Mouse (Mus musculus) liver, embryonic 14.5 days (tissue): ENCODE results near the gene Fgfr2. TPM values are rescaled to one million over a fixed set of nuclear protein-coding genes. Genes with fewer than 3 reads are reported as not detected.

Source experiments
- ATAC-seq: fragments of 200-750 bp; cut with Nextera tagmentation; 2 replicates; pipeline ENCODE4 v1.8.0; 2017; ENCODE audit warnings: moderate number of reproducible peaks, mild to moderate bottlenecking, moderate library complexity; ENCODE audit not compliant: insufficient read depth
- DNase-seq, 3 experiments: peaks; one replicate each; pipeline ENCODE4 v3.0.0-alpha.2; 2012 to 2013; ENCODE audit warnings: low read depth in 3 of 3, low spot score in 3 of 3
- H3K27ac ChIP-seq: fragments of 300-500 bp; sonication (generic); 2 replicates; pipeline ENCODE4 v1.5.1; 2014; ENCODE audit warnings: moderate library complexity, mild to moderate bottlenecking, control low read depth, inconsistent platforms
- H3K27me3 ChIP-seq: fragments of 300-500 bp; sonication (generic); 2 replicates; pipeline ENCODE4 v1.6.1; 2014; ENCODE audit warnings: mild to moderate bottlenecking, low read length, moderate library complexity; ENCODE audit not compliant: control insufficient read depth, insufficient read depth
- H3K36me3 ChIP-seq: fragments of 300-500 bp; sonication (generic); replicated peaks from 2 replicates; pipeline ENCODE4 v1.6.1; 2014; ENCODE audit warnings: low read depth; ENCODE audit not compliant: control insufficient read depth, insufficient read depth
- H3K4me1 ChIP-seq, 2 experiments: fragments of 200-500 bp in 1 of 2; fragments of 300-500 bp in 1 of 2; sonication (generic) in 1 of 2; replicated peaks; 2 replicates each; pipeline ENCODE4 v1.6.1; 2012 to 2014; ENCODE audit warnings: antibody characterized with exemption in 1 of 2, inconsistent platforms in 1 of 2, low read length in 1 of 2; ENCODE audit not compliant: control insufficient read depth in 2 of 2, insufficient read depth in 2 of 2
- H3K4me2 ChIP-seq: fragments of 300-500 bp; sonication (generic); 2 replicates; pipeline ENCODE4 v1.6.1; 2014; ENCODE audit warnings: low read depth, mild to moderate bottlenecking, control low read depth, moderate library complexity
- H3K4me3 ChIP-seq, 2 experiments: fragments of 200-500 bp in 1 of 2; fragments of 300-500 bp in 1 of 2; sonication (generic) in 1 of 2; 2 replicates each; pipeline ENCODE4 v1.5.1; 2012 to 2014; ENCODE audit warnings: low read depth in 2 of 2, low read length in 2 of 2, mild to moderate bottlenecking in 2 of 2, control low read depth in 1 of 2, inconsistent platforms in 1 of 2, moderate library complexity in 1 of 2; ENCODE audit not compliant: insufficient read depth in 1 of 2
- H3K9ac ChIP-seq: fragments of 300-500 bp; sonication (generic); replicated peaks from 2 replicates; pipeline ENCODE4 v1.6.1; 2014; ENCODE audit warnings: mild to moderate bottlenecking, control low read depth, moderate library complexity
- H3K9me3 ChIP-seq: fragments of 300-500 bp; sonication (generic); 2 replicates; pipeline ENCODE4 v1.6.1; 2016; ENCODE audit warnings: low read length, mixed read lengths; ENCODE audit not compliant: control insufficient read depth
- CTCF ChIP-seq: IDR thresholded peaks from 2 replicates; pipeline ENCODE4 v1.5.1; 2016; ENCODE audit warnings: antibody characterized with exemption, low read depth, control low read depth
- EP300 ChIP-seq: IDR thresholded peaks from 2 replicates; pipeline ENCODE4 v1.6.1; 2016; ENCODE audit warnings: antibody characterized with exemption, low read depth
- WGBS: fragments of 180-500 bp; shearing (Covaris S2); extraction: QIAGEN DNeasy Blood & Tissue Kit; methylation state at CpG from one replicate; pipeline ENCODE4 v1.1.7; 2014; ENCODE audit not compliant: insufficient replicate concordance; 5-methylcytosine and 5-hydroxymethylcytosine counted together
- polyA plus RNA-seq, 2 experiments: library from polyadenylated mRNA; depleted of rRNA in 1 of 2; stranded (reverse) in 1 of 2; unstranded in 1 of 2; fragments of >200 nt; fragmentation: Nextera tagmentation in 1 of 2; extraction: Ambion mirVana in 1 of 2; gene quantifications; 2 replicates each; pipeline versions ENCODE4 v1.2.1 to v1.2.3; 2012 to 2014

Gene Fgfr2
- polyA plus RNA-seq, 2 experiments = 7.9 to 8.8 TPM

DNA sequence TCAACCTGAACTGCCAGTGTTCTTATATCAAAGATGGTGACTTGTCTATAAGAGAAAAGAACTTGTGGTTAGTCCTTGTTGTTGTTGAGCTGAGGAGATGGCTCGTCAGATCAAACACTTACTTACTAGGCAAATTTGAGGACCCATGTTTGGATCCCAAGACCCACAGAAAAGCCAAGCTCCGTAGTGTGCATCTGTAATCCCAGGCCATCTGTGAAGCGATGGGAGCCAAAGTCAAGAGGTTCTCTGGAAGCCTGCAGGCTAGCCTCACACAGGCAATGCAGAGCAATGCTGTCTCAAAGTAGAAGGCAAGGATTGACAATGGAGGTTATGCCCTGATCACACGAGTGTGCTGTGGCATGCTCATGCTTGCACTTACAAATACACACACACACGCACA lies 2992.9 kb downstream of the Fgfr2 start:
- Histone ChIP-seq H3K4me1 (no peaks in the 10 kb centered on the region), H3K27ac (no peak overlapping the region), H3K36me3 (no peaks in the 10 kb centered on the region), H3K9ac (no peak overlapping the region), H3K4me2 (no peak overlapping the region), H3K27me3 (no peaks in the 10 kb centered on the region), H3K4me3 (no peak overlapping the region), H3K9me3 (no peaks in the 10 kb centered on the region)
- WGBS = 69% methylated on average over 5 of the region's 5 CpGs
- DNase-seq (no peak), ATAC-seq (no peak)
- TF ChIP-seq CTCF = no peak
- TF ChIP-seq EP300 = no peak

DNA sequence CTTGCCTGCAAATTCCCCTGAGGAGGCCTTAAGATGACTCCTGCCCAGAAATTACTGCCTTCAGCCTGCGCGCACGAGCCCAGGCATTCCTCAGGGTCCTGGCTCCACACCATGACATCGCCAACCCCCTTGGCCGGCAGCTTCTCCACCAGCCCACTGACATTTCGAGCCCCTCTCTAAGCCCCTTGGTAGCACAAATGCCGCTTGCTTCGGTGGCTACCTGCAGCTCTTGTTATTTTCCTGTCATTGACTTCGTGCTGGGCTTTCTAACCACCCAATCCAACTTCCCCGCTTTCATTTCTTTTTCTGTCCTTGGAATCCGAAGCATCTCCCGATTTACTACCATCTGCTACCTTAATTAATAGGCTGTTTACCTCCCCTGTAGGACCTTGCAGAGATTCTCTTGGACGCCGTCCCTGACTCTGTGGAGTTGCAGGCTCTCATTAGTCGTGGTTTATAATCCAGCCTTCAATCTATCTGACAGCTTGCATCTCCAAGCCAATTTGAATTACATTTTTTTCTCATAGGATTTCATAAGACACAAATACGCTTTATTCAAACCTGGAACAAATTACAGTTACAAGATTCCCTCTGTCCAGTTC lies 2993.7 kb downstream of the Fgfr2 start:
- no peak for ATAC-seq
- H3K4me2 ChIP-seq = no peak overlapping the region

DNA sequence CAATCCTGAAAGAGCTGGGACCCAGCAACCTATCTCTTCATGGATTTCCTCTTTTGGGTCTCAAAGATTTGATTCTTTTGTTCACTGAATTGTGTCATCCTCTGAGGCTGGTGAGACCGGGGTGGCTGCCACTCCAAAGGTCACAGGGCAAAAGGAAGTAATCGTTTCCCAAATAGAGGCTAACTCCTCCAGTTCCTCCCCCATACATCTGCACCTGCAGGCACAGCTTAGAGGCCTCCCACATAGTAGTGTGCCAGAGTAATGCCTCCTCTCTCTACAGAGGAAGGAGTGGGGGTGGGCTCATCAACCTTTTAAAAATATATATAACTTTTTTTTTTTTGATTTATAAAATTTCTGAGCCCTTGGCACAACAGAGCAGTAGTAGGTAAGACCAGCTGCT lies 3001.6 kb downstream of the Fgfr2 start:
- no peak overlapping the region for H3K9ac ChIP-seq
- H3K9me3 ChIP-seq = no peaks in the 10 kb centered on the region
- no peak for DNase-seq
- H3K4me1 ChIP-seq = no peaks in the 10 kb centered on the region
- 7% methylated on average over 2 of the region's 2 CpGs for WGBS
- H3K27me3 ChIP-seq = no peaks in the 10 kb centered on the region
- H3K27ac ChIP-seq = no peak overlapping the region
- no peak for ATAC-seq
- no peak overlapping the region for H3K4me3 ChIP-seq
- H3K36me3 ChIP-seq = no peaks in the 10 kb centered on the region
- no peak overlapping the region for H3K4me2 ChIP-seq
- TF ChIP-seq CTCF (no peak), EP300 (no peak)

More for the DNA sequence above, 2993.7 kb downstream of the Fgfr2 start:
- Histone ChIP-seq H3K9ac (no peak overlapping the region), H3K27ac (no peak overlapping the region), H3K27me3 (no peaks in the 10 kb centered on the region), H3K4me1 (no peaks in the 10 kb centered on the region), H3K36me3 (no peaks in the 10 kb centered on the region), H3K9me3 (no peaks in the 10 kb centered on the region), H3K4me3 (no peak overlapping the region)
- TF ChIP-seq EP300 = no peak
- TF ChIP-seq CTCF = no peak
- DNase-seq = no peak
- 41% methylated on average over 16 of the region's 16 CpGs for WGBS

DNA sequence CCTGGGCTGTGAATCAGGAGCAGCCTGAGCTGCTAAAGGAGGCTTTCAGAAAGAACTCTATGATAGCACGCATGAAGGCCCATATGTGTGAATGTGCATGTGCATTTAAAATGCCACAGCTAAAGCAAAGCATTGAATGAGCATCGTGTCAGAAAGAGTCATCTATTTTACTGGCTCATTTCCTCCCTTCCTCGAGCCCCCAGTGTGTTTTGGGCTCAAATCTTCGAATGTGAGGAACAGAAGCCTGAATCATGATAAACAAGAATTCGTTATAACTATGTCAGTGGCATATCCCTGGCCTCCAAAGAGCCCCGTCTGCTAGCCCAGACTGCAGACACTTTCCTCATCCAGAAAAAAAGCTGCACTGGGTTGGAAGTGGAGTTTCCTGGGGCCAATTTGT lies 3003.7 kb downstream of the Fgfr2 start:
- H3K4me3 ChIP-seq = no peak overlapping the region

DNA sequence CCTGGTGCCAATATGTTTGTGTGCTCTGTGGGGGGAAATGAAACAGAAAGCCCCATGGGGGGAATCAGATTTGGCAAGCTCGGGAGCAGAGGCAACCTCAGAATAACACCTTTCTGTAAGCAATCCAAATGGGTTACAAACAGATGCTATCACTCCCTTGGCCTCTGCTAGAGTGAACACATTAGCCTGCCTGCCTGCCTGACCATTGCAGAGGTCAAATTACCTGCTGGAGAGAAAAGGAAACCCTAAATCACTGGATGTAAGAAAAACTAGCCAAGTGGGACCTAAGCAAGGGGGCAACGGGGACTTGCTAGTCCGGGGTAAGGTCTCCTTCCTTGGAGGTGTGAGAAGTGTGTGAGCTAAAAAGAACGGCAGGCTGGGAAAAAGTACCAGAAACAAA lies 3004.4 kb downstream of the Fgfr2 start:
- Histone ChIP-seq H3K27ac (no peak overlapping the region), H3K4me2 (no peak overlapping the region), H3K9me3 (no peaks in the 10 kb centered on the region), H3K4me1 (no peaks in the 10 kb centered on the region), H3K36me3 (no peaks in the 10 kb centered on the region), H3K9ac (no peak overlapping the region), H3K27me3 (no peaks in the 10 kb centered on the region), H3K4me3 (no peak overlapping the region)
- WGBS = 29% methylated on average over 4 of the region's 4 CpGs
- no peak for DNase-seq
- no peak for ATAC-seq
- TF ChIP-seq EP300 = no peak
- TF ChIP-seq CTCF = no peak

More for the DNA sequence above, 3003.7 kb downstream of the Fgfr2 start:
- TF ChIP-seq CTCF = no peak
- TF ChIP-seq EP300 = no peak
- H3K36me3 ChIP-seq = no peaks in the 10 kb centered on the region
- 28% methylated on average over 6 of the region's 6 CpGs for WGBS
- no peak overlapping the region for H3K4me2 ChIP-seq
- no peaks in the 10 kb centered on the region for H3K9me3 ChIP-seq
- H3K27ac ChIP-seq = no peak overlapping the region
- ATAC-seq (no peak), DNase-seq (no peak)
- no peak overlapping the region for H3K9ac ChIP-seq
- H3K4me1 ChIP-seq = no peaks in the 10 kb centered on the region
- no peaks in the 10 kb centered on the region for H3K27me3 ChIP-seq
